Mouse (Mus musculus) MEL (cell line): ENCODE measurements at regions not wholly inside any gene's neighbourhood (a gene's known extent, or its start where the extent isn't known, plus 50 kb on each side); places are given as distances from the start of the nearest gene placed in this dataset.
A peak's percentile ranks its signal among the peaks of the same experiment; 100 is the strongest.

Experiments used
- DNase-seq: peaks from one replicate; pipeline ENCODE4 v3.0.0; 2011; ENCODE audit warnings: low read depth, low spot score
- H3K27ac ChIP-seq: 2 replicates; pipeline ENCODE4 v1.5.1; 2012; ENCODE audit warnings: low read depth, mild to moderate bottlenecking, control low read depth, low read length, moderate library complexity; ENCODE audit not compliant: control insufficient read depth
- H3K27me3 ChIP-seq, 2 experiments: fragments of 150-350 bp in 1 of 2; sonication (generic) in 1 of 2; 2 replicates each; pipeline ENCODE4 v1.6.1; 2012; ENCODE audit warnings: low read length in 2 of 2, mild to moderate bottlenecking in 2 of 2, improper control_type of control experiment in 1 of 2, moderate library complexity in 1 of 2; ENCODE audit not compliant: insufficient read depth in 2 of 2, control insufficient read depth in 1 of 2
- H3K36me3 ChIP-seq, 2 experiments: 2 replicates each; pipeline ENCODE4 v1.6.1; 2012 to 2014; ENCODE audit warnings: low read length in 2 of 2, improper control_type of control experiment in 1 of 2, inconsistent platforms in 1 of 2, mild to moderate bottlenecking in 1 of 2; ENCODE audit not compliant: insufficient read depth in 2 of 2, control insufficient read depth in 1 of 2
- H3K4me1 ChIP-seq, 2 experiments: fragments of 150-350 bp in 1 of 2; sonication (generic) in 1 of 2; 2 replicates each; pipeline ENCODE4 v1.6.1; 2012; ENCODE audit warnings: low read length in 2 of 2, improper control_type of control experiment in 1 of 2, mild to moderate bottlenecking in 1 of 2; ENCODE audit not compliant: insufficient read depth in 2 of 2, control insufficient read depth in 1 of 2
- H3K4me3 ChIP-seq, 2 experiments: fragments of 150-350 bp in 1 of 2; sonication (generic) in 1 of 2; 2 replicates each; pipeline ENCODE4 v1.5.1; 2012; ENCODE audit warnings: low read depth in 2 of 2, low read length in 2 of 2, mild to moderate bottlenecking in 2 of 2, moderate library complexity in 2 of 2, control low read depth in 1 of 2, improper control_type of control experiment in 1 of 2; ENCODE audit not compliant: control insufficient read depth in 1 of 2, insufficient read depth in 1 of 2
- H3K79me2 ChIP-seq: 2 replicates; pipeline ENCODE4 v1.6.1; 2012; ENCODE audit warnings: mild to moderate bottlenecking, low read length, moderate library complexity; ENCODE audit not compliant: control insufficient read depth, poor library complexity, insufficient read depth
- H3K9ac ChIP-seq: 2 replicates; pipeline ENCODE4 v1.6.1; 2012; ENCODE audit warnings: low read depth, mild to moderate bottlenecking, control low read depth, low read length, moderate library complexity; ENCODE audit not compliant: control insufficient read depth, poor library complexity, severe bottlenecking
- H3K9me3 ChIP-seq: fragments of 150-350 bp; sonication (generic); replicated peaks from 2 replicates; pipeline ENCODE4 v1.6.1; 2012; ENCODE audit warnings: mild to moderate bottlenecking, low read length, improper control_type of control experiment, moderate library complexity; ENCODE audit not compliant: insufficient read depth
- BHLHE40 ChIP-seq: IDR thresholded peaks from 2 replicates; pipeline ENCODE4 v1.6.1; 2012; ENCODE audit warnings: low read depth, mild to moderate bottlenecking, inconsistent platforms, low read length, improper control_type of control experiment, borderline replicate concordance
- CTCF ChIP-seq, 3 experiments: IDR thresholded peaks in 2 of 3; conservative IDR thresholded peaks in 1 of 3; 2 replicates each; pipeline ENCODE4 v1.5.1; 2011 to 2012; ENCODE audit warnings: low read length in 3 of 3, low read depth in 2 of 3, mild to moderate bottlenecking in 2 of 3, improper control_type of control experiment in 1 of 3, inconsistent platforms in 1 of 3, mixed read lengths in 1 of 3, moderate library complexity in 1 of 3; ENCODE audit not compliant: control insufficient read depth in 1 of 3, insufficient read depth in 1 of 3, poor library complexity in 1 of 3, severe bottlenecking in 1 of 3
- GABPA ChIP-seq: IDR thresholded peaks from 2 replicates; pipeline ENCODE4 v1.6.1; 2012; ENCODE audit warnings: low read depth, mild to moderate bottlenecking, inconsistent platforms, low read length, improper control_type of control experiment, moderate library complexity
- HCFC1 ChIP-seq: IDR thresholded peaks from 2 replicates; pipeline ENCODE4 v1.6.1; 2012; ENCODE audit warnings: low read depth, mild to moderate bottlenecking, inconsistent platforms, low read length, improper control_type of control experiment, moderate library complexity
- JUND ChIP-seq: IDR thresholded peaks from 2 replicates; pipeline ENCODE4 v1.6.1; 2011; ENCODE audit warnings: low read depth, mild to moderate bottlenecking, improper control_type of control experiment, low read length
- KAT2A ChIP-seq: conservative IDR thresholded peaks from 2 replicates; pipeline ENCODE4 v1.6.1; 2012; ENCODE audit warnings: low read depth, low read length, improper control_type of control experiment, inconsistent platforms
- MAFK ChIP-seq: IDR thresholded peaks from 2 replicates; pipeline ENCODE4 v1.6.1; 2011; ENCODE audit warnings: low read depth, mild to moderate bottlenecking, low read length, improper control_type of control experiment, borderline replicate concordance
- MEF2A ChIP-seq: IDR thresholded peaks from 2 replicates; pipeline ENCODE4 v1.6.1; 2014; ENCODE audit warnings: low read depth, mild to moderate bottlenecking, inconsistent platforms, low read length, improper control_type of control experiment; ENCODE audit not compliant: poor library complexity, insufficient replicate concordance, severe bottlenecking; ENCODE audit errors: extremely low read depth
- MYB ChIP-seq: IDR thresholded peaks from 2 replicates; pipeline ENCODE4 v1.6.1; 2011; ENCODE audit warnings: mild to moderate bottlenecking, low read depth, low read length, improper control_type of control experiment
- POLR2A ChIP-seq, 2 experiments: IDR thresholded peaks; 2 replicates each; pipeline ENCODE4 v1.6.1; 2011 to 2012; ENCODE audit warnings: low read length in 2 of 2, mild to moderate bottlenecking in 2 of 2, control low read depth in 1 of 2, improper control_type of control experiment in 1 of 2, low read depth in 1 of 2, moderate library complexity in 1 of 2; ENCODE audit not compliant: control insufficient read depth in 1 of 2, insufficient read depth in 1 of 2, poor library complexity in 1 of 2
- POLR2AphosphoS5 ChIP-seq: IDR thresholded peaks from 2 replicates; pipeline ENCODE4 v1.6.1; 2012; ENCODE audit warnings: low read depth, borderline replicate concordance, mild to moderate bottlenecking, inconsistent platforms, low read length, moderate library complexity, mixed read lengths
- RAD21 ChIP-seq: IDR thresholded peaks from 2 replicates; pipeline ENCODE4 v1.6.1; 2011; ENCODE audit warnings: mild to moderate bottlenecking, low read depth, low read length, improper control_type of control experiment
- SMC3 ChIP-seq: IDR thresholded peaks from 2 replicates; pipeline ENCODE4 v1.6.1; 2011; ENCODE audit warnings: low read depth, low read length, improper control_type of control experiment
- TAL1 ChIP-seq: IDR thresholded peaks from 2 replicates; pipeline ENCODE4 v1.6.1; 2012; ENCODE audit warnings: mild to moderate bottlenecking, inconsistent platforms, low read length, moderate library complexity, mixed read lengths
- USF1 ChIP-seq: IDR thresholded peaks from 2 replicates; pipeline ENCODE4 v1.6.1; 2014; ENCODE audit warnings: low read depth, mild to moderate bottlenecking, inconsistent platforms, low read length, improper control_type of control experiment, moderate library complexity
- ZC3H11A ChIP-seq: IDR thresholded peaks from 2 replicates; pipeline ENCODE4 v1.6.1; 2012; ENCODE audit warnings: low read depth, mild to moderate bottlenecking, inconsistent platforms, low read length, improper control_type of control experiment

DNA sequence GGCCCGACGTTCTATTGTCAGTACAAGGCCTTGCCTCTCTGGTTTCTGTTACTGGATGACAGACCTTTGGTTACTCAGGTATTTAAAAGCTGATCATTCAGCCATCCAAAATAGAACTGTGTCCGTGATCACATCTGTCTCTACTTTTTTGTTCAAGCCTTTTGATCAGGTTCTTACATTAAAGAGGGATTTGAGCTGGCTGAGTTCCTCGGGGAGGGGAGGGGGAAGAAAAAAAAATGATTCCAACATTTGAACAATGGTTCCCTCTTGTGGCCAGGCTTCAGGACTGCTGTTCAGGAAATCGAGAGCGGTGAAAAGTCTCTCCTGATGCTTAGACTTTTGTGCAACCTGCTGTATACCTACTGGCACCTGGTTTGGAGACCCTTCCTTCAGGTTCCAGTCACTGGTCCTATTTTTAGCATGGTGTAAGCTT is 140.8 kb upstream of the Kcnh8 start:
- no peaks in the 10 kb centered on the region for H3K27me3 ChIP-seq
- H3K79me2 ChIP-seq = no peaks in the 10 kb centered on the region
- no peaks in the 10 kb centered on the region for H3K4me1 ChIP-seq
- H3K9ac ChIP-seq = no peak overlapping the region
- H3K36me3 ChIP-seq = no peaks in the 10 kb centered on the region
- peak; percentile 5 for DNase-seq
- H3K27ac ChIP-seq = no peak overlapping the region
- no peak overlapping the region for H3K4me3 ChIP-seq
- H3K9me3 ChIP-seq = no peaks in the 10 kb centered on the region
- TF ChIP-seq CTCF (IDR thresholded peaks at IDR 0.05 in 2 of 3, conservative IDR thresholded peaks at IDR 0.05 in 1 of 3; ENCODE audit: control insufficient read depth in 1 of 3, insufficient read depth in 1 of 3, low read depth in 2 of 3, low read length in 3 of 3, poor library complexity in 1 of 3, severe bottlenecking in 1 of 3) = peak in 2 of 3 experiments; percentile 25 to 31; a peak in 4 of 6 replicates
- TF ChIP-seq USF1 = no peak
- TF ChIP-seq RAD21 = peak; percentile 38
- TF ChIP-seq SMC3 = peak; percentile 27; the same call in 1 of the 2 replicates
- TF ChIP-seq JUND = no peak

DNA sequence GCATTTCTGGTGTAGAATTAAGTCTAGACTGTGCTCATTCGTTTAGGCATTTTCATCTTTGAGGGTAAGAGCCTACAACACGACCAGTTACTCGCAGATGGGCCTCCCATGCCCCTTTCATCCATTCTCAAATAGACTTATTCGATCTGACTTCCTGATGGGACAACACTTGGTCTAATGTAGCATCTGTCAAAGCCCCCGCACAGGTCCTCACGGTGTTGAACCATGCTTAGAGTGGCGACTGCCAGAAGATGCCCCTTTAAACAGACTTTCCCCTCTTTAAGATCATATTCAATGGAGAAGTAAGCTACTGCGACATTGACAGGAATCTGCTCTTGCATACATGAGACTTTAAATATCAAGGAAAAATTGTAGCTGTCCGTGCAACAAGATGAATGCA is 140.1 kb upstream of the Kcnh8 start:
- H3K4me1 ChIP-seq = no peaks in the 10 kb centered on the region
- no peaks in the 10 kb centered on the region for H3K27me3 ChIP-seq
- no peaks in the 10 kb centered on the region for H3K9me3 ChIP-seq
- no peaks in the 10 kb centered on the region for H3K36me3 ChIP-seq
- no peaks in the 10 kb centered on the region for H3K79me2 ChIP-seq
- H3K4me3 ChIP-seq = no peak overlapping the region
- no peak overlapping the region for H3K27ac ChIP-seq
- TF ChIP-seq HCFC1 (no peak), USF1 (no peak), POLR2AphosphoS5 (no peak), MEF2A (no peak), MAFK (no peak), TAL1 (no peak), MYB (no peak), RAD21 (no peak)
- TF ChIP-seq, all 39 proteins: peak for 0
- no peak overlapping the region for H3K9ac ChIP-seq
- DNase-seq = no peak

DNA sequence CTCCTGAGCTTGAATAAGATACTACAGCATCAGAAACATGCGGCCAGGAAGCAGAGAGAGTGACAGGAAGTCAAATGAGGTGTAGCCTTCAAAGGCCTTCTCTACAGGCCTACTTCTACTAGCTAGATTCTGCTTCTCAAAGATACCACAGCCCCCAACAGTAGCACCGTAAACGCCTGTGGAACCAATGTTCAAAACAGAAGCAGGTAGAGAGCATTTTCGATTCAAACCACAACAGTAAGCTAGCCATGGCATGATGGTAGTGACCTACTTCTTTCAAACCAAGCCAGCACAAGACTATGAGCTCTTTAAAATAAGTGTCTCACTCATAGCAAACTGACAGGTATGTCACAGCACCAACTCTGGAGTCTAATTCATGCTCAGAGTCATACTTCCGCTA is 134.0 kb upstream of the Kcnh8 start:
- no peaks in the 10 kb centered on the region for H3K79me2 ChIP-seq
- no peaks in the 10 kb centered on the region for H3K27me3 ChIP-seq
- DNase-seq = no peak
- TF ChIP-seq CTCF (IDR thresholded peaks at IDR 0.05 in 2 of 3, conservative IDR thresholded peaks at IDR 0.05 in 1 of 3; ENCODE audit: control insufficient read depth in 1 of 3, insufficient read depth in 1 of 3, low read depth in 2 of 3, low read length in 3 of 3, poor library complexity in 1 of 3, severe bottlenecking in 1 of 3) (no peak), HCFC1 (no peak), POLR2A (IDR thresholded peaks at IDR 0.05; ENCODE audit: control insufficient read depth in 1 of 2, insufficient read depth in 1 of 2, low read depth in 1 of 2, low read length in 2 of 2, poor library complexity in 1 of 2) (no peak), BHLHE40 (no peak), GABPA (no peak), ZC3H11A (no peak), KAT2A (no peak)
- H3K27ac ChIP-seq = no peak overlapping the region
- H3K9ac ChIP-seq = no peak overlapping the region
- no peaks in the 10 kb centered on the region for H3K4me1 ChIP-seq
- no peaks in the 10 kb centered on the region for H3K36me3 ChIP-seq
- no peaks in the 10 kb centered on the region for H3K9me3 ChIP-seq
- no peak overlapping the region for H3K4me3 ChIP-seq
